Mouse (Mus musculus): Measurements from ENCODE around the gene Tmeff2. TPM values are rescaled to one million over a fixed set of nuclear protein-coding genes. Genes with fewer than 3 reads are reported as not detected.

Tmeff2 gene
- polyA plus RNA-seq, 1 experiment from 2014 or later = 4.9 TPM

- no peak for ATAC-seq
- Histone ChIP-seq H3K27me3 (replicated peaks; ENCODE audit: control insufficient read depth, insufficient read depth, low read length) (no peaks in the 10 kb centered on the region), H3K36me3 (ENCODE audit: control insufficient read depth, insufficient read depth) (no peaks in the 10 kb centered on the region), H3K4me3 (ENCODE audit: low read depth, low read length) (no peak overlapping the region), H3K9ac (ENCODE audit: low read depth, low read length) (no peak overlapping the region), H3K4me2 (replicated peaks; ENCODE audit: low read depth) (no peak overlapping the region), H3K27ac (ENCODE audit: low read depth, low read length) (no peak overlapping the region), H3K9me3 (ENCODE audit: control insufficient read depth) (no peaks in the 10 kb centered on the region), H3K4me1 (replicated peaks; ENCODE audit: control insufficient read depth, insufficient read depth, low read length) (no peaks in the 10 kb centered on the region)
- whole genome bisulfite sequencing = 66% methylated on average over 1 of the region's 1 CpGs
- no peak for TF ChIP-seq CTCF (IDR thresholded peaks at IDR 0.05; ENCODE audit: low read depth)
Observed at GRCm38 (mm10) chr1:50948575-50948974, 48.1 kb downstream of the Tmeff2 start.

GRCm38 (mm10) chr1:50958844-50959243 is 58.4 kb downstream of the Tmeff2 start:
- Histone ChIP-seq H3K4me2 (replicated peaks; ENCODE audit: low read depth) (no peak overlapping the region), H3K36me3 (ENCODE audit: control insufficient read depth, insufficient read depth) (no peaks in the 10 kb centered on the region), H3K27me3 (replicated peaks; ENCODE audit: control insufficient read depth, insufficient read depth, low read length) (no peaks in the 10 kb centered on the region), H3K9me3 (ENCODE audit: control insufficient read depth) (no peaks in the 10 kb centered on the region), H3K27ac (ENCODE audit: low read depth, low read length) (no peak overlapping the region), H3K4me3 (ENCODE audit: low read depth, low read length) (no peak overlapping the region), H3K4me1 (replicated peaks; ENCODE audit: control insufficient read depth, insufficient read depth, low read length) (no peaks in the 10 kb centered on the region), H3K9ac (ENCODE audit: low read depth, low read length) (no peak overlapping the region)
- 88% methylated on average over 1 of the region's 1 CpGs for WGBS
- no peak for ATAC-seq
- no peak for TF ChIP-seq CTCF (IDR thresholded peaks at IDR 0.05; ENCODE audit: low read depth)

- H3K4me1 ChIP-seq (replicated peaks; ENCODE audit: control insufficient read depth, insufficient read depth, low read length) = no peaks in the 10 kb centered on the region
- H3K9ac ChIP-seq (ENCODE audit: low read depth, low read length) = no peak overlapping the region
- H3K36me3 ChIP-seq (ENCODE audit: control insufficient read depth, insufficient read depth) = no peaks in the 10 kb centered on the region
- no peaks in the 10 kb centered on the region for H3K9me3 ChIP-seq (ENCODE audit: control insufficient read depth)
- H3K27me3 ChIP-seq (replicated peaks; ENCODE audit: control insufficient read depth, insufficient read depth, low read length) = no peaks in the 10 kb centered on the region
- WGBS = 34% methylated on average over 5 of the region's 5 CpGs
- TF ChIP-seq CTCF (IDR thresholded peaks at IDR 0.05; ENCODE audit: low read depth) = peak; percentile 87
- H3K4me2 ChIP-seq (replicated peaks; ENCODE audit: low read depth) = peak overlapping the region; percentile 18; the same call in 1 of the 2 replicates
- H3K27ac ChIP-seq (ENCODE audit: low read depth, low read length) = no peak overlapping the region
- ATAC-seq = no peak
- no peak overlapping the region for H3K4me3 ChIP-seq (ENCODE audit: low read depth, low read length)
Observed at GRCm38 (mm10) chr1:50961954-50962648, 61.7 kb downstream of the Tmeff2 start.

- no peak for TF ChIP-seq CTCF (IDR thresholded peaks at IDR 0.05; ENCODE audit: low read depth)
- peak overlapping the region; percentile 18; the same call in 1 of the 2 replicates for H3K4me2 ChIP-seq (replicated peaks; ENCODE audit: low read depth)
- no peak overlapping the region for H3K9ac ChIP-seq (ENCODE audit: low read depth, low read length)
- H3K4me3 ChIP-seq (ENCODE audit: low read depth, low read length) = no peak overlapping the region
- no peak overlapping the region for H3K27ac ChIP-seq (ENCODE audit: low read depth, low read length)
- no peaks in the 10 kb centered on the region for H3K9me3 ChIP-seq (ENCODE audit: control insufficient read depth)
- H3K27me3 ChIP-seq (replicated peaks; ENCODE audit: control insufficient read depth, insufficient read depth, low read length) = no peaks in the 10 kb centered on the region
- H3K4me1 ChIP-seq (replicated peaks; ENCODE audit: control insufficient read depth, insufficient read depth, low read length) = no peaks in the 10 kb centered on the region
- no peak for ATAC-seq
- H3K36me3 ChIP-seq (ENCODE audit: control insufficient read depth, insufficient read depth) = no peaks in the 10 kb centered on the region
- WGBS = 42% methylated on average over 4 of the region's 4 CpGs
Observed at GRCm38 (mm10) chr1:50962649-50963000, 62.2 kb downstream of the Tmeff2 start.

GRCm38 (mm10) chr1:50969685-50970084 is 69.2 kb downstream of the Tmeff2 start:
- Histone ChIP-seq H3K9me3 (ENCODE audit: control insufficient read depth) (no peaks in the 10 kb centered on the region), H3K4me2 (replicated peaks; ENCODE audit: low read depth) (no peak overlapping the region), H3K9ac (ENCODE audit: low read depth, low read length) (no peak overlapping the region), H3K4me1 (replicated peaks; ENCODE audit: control insufficient read depth, insufficient read depth, low read length) (no peaks in the 10 kb centered on the region), H3K36me3 (ENCODE audit: control insufficient read depth, insufficient read depth) (no peaks in the 10 kb centered on the region), H3K27me3 (replicated peaks; ENCODE audit: control insufficient read depth, insufficient read depth, low read length) (no peaks in the 10 kb centered on the region), H3K27ac (ENCODE audit: low read depth, low read length) (no peak overlapping the region), H3K4me3 (ENCODE audit: low read depth, low read length) (no peak overlapping the region)
- no peak for ATAC-seq
- TF ChIP-seq CTCF (IDR thresholded peaks at IDR 0.05; ENCODE audit: low read depth) = no peak
- WGBS = 58% methylated on average over 2 of the region's 2 CpGs

- TF ChIP-seq CTCF (IDR thresholded peaks at IDR 0.05; ENCODE audit: low read depth) = no peak
- 44% methylated on average over 2 of the region's 2 CpGs for WGBS
Observed at GRCm38 (mm10) chr1:50970853-50971252, 70.4 kb downstream of the Tmeff2 start.

More at GRCm38 (mm10) chr1:50970853-50971252, 70.4 kb downstream of the Tmeff2 start:
- H3K9ac ChIP-seq (ENCODE audit: low read depth, low read length) = no peak overlapping the region
- no peaks in the 10 kb centered on the region for H3K36me3 ChIP-seq (ENCODE audit: control insufficient read depth, insufficient read depth)
- ATAC-seq = no peak
- H3K9me3 ChIP-seq (ENCODE audit: control insufficient read depth) = no peaks in the 10 kb centered on the region
- H3K4me3 ChIP-seq (ENCODE audit: low read depth, low read length) = no peak overlapping the region
- no peaks in the 10 kb centered on the region for H3K27me3 ChIP-seq (replicated peaks; ENCODE audit: control insufficient read depth, insufficient read depth, low read length)
- H3K4me1 ChIP-seq (replicated peaks; ENCODE audit: control insufficient read depth, insufficient read depth, low read length) = no peaks in the 10 kb centered on the region
- no peak overlapping the region for H3K4me2 ChIP-seq (replicated peaks; ENCODE audit: low read depth)
- no peak overlapping the region for H3K27ac ChIP-seq (ENCODE audit: low read depth, low read length)

All from intestine, postnatal 0 days (tissue).